Comparison of ENCODE assay signal across 9 mouse cellular contexts in genomic region chr11:114684627-114685373, GRCm38 (mm10). TPM values are rescaled to one million over a fixed set of nuclear protein-coding genes. Genes with fewer than 3 reads are reported as not detected.
A peak's percentile ranks its signal among the peaks of the same experiment; 100 is the strongest.
DNase-seq lines count a peak whose midpoint lies in the region.
"Had no signal": no experiment of that assay in that cellular context is flagged by ENCODE, and none has a peak within 500 bp of the region (broad histone marks: within the 10 kb centered on the region; RNA-seq: fewer than 3 reads in every experiment).

No protein-coding gene starts in this region.

- peak; percentile 38 for DNase-seq in heart, postnatal 4 days
- no peak for DNase-seq in heart, postnatal 36 days
- DNase-seq in cerebellum, adult 11-12 months = peak; percentile 99
- peak; percentile 73 to 85 for DNase-seq in kidney, adult 8-10 months
- peak; percentile 44 for DNase-seq in lung, postnatal 36 days
- no peak for DNase-seq in right cerebral cortex, postnatal 36 days (ENCODE audit: low spot score in 2 of 2)
- DNase-seq in layer of hippocampus, adult 18-20 months (ENCODE audit: low spot score in 2 of 2) = no peak
- DNase-seq in spleen, postnatal 14 days (ENCODE audit: low spot score in 2 of 2) = no peak

- intact Hi-C loops in heart, postnatal 36 days (cut with DNase I) = no loop called here

RNA-seq across cellular contexts. Expression of gene Ttyh2, which starts 9.6 kb away (rescaled TPM):
- total RNA-seq in heart, postnatal 4 days (2021) = 10 to 100 TPM; 27.4 to 27.7 TPM
- 1 to 10 TPM; 4.2 to 5.3 TPM for total RNA-seq in heart, postnatal 36 days (2021)
- total RNA-seq in layer of hippocampus, adult 18-20 months (2021) = 10 to 100 TPM; 29.3 to 31.2 TPM

RNA-seq across cellular contexts. Expression of gene Rpl38, which starts 16.5 kb away (rescaled TPM):
- 100 to 1,000 TPM; 922 to 952 TPM for total RNA-seq in heart, postnatal 4 days (2021)
- 100 to 1,000 TPM; 567 to 618 TPM for total RNA-seq in heart, postnatal 36 days (2021)
- 100 to 1,000 TPM; 925 to 946 TPM for total RNA-seq in layer of hippocampus, adult 18-20 months (2021)

RNA-seq across cellular contexts. Expression of gene Dnaic2, which starts 42.4 kb away (rescaled TPM):
- under 1 TPM; 0.79 to 0.88 TPM for total RNA-seq in heart, postnatal 4 days (2021)
- total RNA-seq in heart, postnatal 36 days (2021) = under 1 TPM; 0.08 to 0.17 TPM
- total RNA-seq in layer of hippocampus, adult 18-20 months (2021) = 1 to 10 TPM; 1.6 to 2.1 TPM
- total RNA-seq: hematopoietic stem cell, adult 5-6 weeks had no signal

Comparison
In these comparisons a context has a peak if more than half of its experiments do, and no peak if none do; other contexts are left out.
1. DNase-seq: peak in heart, postnatal 4 days (single experiment), cerebellum, adult 11-12 months (single experiment), kidney, adult 8-10 months (2 of 2) and lung, postnatal 36 days (single experiment); none in heart, postnatal 36 days (0 of 2), right cerebral cortex, postnatal 36 days (0 of 2), layer of hippocampus, adult 18-20 months (0 of 2) and spleen, postnatal 14 days (0 of 2).
2. RNA of gene Ttyh2, which starts 9.6 kb away (total RNA-seq): 29.3 to 31.2 TPM in layer of hippocampus, adult 18-20 months and 27.4 to 27.7 TPM in heart, postnatal 4 days; 4.2 to 5.3 TPM in heart, postnatal 36 days; every median in the first group is over 4 times any median in the second.